Mouse (Mus musculus) kidney, postnatal 0 days (tissue): Measurements from ENCODE around the gene Map7. TPM values are rescaled to one million over a fixed set of nuclear protein-coding genes. Genes with fewer than 3 reads are reported as not detected.

ENCODE experiments used
- ATAC-seq: fragments of 200-750 bp; cut with Nextera tagmentation; replicated peaks from 2 replicates; pipeline ENCODE4 v1.8.0; 2017; ENCODE audit warnings: low read depth, moderate number of reproducible peaks, moderate TSS enrichment, moderate library complexity; ENCODE audit not compliant: low FRiP score
- DNase-seq: peaks from one replicate; pipeline ENCODE4 v3.0.0-alpha.2; 2016; ENCODE audit warnings: low spot score
- H3K27ac ChIP-seq: fragments of 300-500 bp; sonication (generic); 2 replicates; pipeline ENCODE4 v1.5.1; 2014; ENCODE audit warnings: mild to moderate bottlenecking
- H3K27me3 ChIP-seq: fragments of 300-500 bp; sonication (generic); 2 replicates; pipeline ENCODE4 v1.6.1; 2014; ENCODE audit warnings: low read length, mixed read lengths; ENCODE audit not compliant: insufficient read depth
- H3K36me3 ChIP-seq: fragments of 300-500 bp; sonication (generic); 2 replicates; pipeline ENCODE4 v1.6.1; 2014; ENCODE audit warnings: low read length, mixed read lengths; ENCODE audit not compliant: insufficient read depth
- H3K4me1 ChIP-seq: fragments of 300-500 bp; sonication (generic); replicated peaks from 2 replicates; pipeline ENCODE4 v1.6.1; 2014; ENCODE audit warnings: antibody characterized with exemption, low read length, mixed read lengths; ENCODE audit not compliant: insufficient read depth
- H3K4me2 ChIP-seq: fragments of 300-500 bp; sonication (generic); 2 replicates; pipeline ENCODE4 v1.6.1; 2014; ENCODE audit warnings: mild to moderate bottlenecking, low read length, moderate library complexity, mixed read lengths
- H3K4me3 ChIP-seq: fragments of 300-500 bp; sonication (generic); replicated peaks from 2 replicates; pipeline ENCODE4 v1.5.1; 2014; ENCODE audit warnings: low read depth, low read length
- H3K9ac ChIP-seq: fragments of 300-500 bp; sonication (generic); 2 replicates; pipeline ENCODE4 v1.6.1; 2014; ENCODE audit warnings: low read depth, low read length
- H3K9me3 ChIP-seq: fragments of 300-500 bp; sonication (generic); replicated peaks from 2 replicates; pipeline ENCODE4 v1.6.1; 2016; ENCODE audit warnings: low read length, inconsistent platforms, mixed read lengths
- CTCF ChIP-seq: IDR thresholded peaks from 2 replicates; pipeline ENCODE4 v1.5.1; 2016; ENCODE audit warnings: antibody characterized with exemption, low read depth, mild to moderate bottlenecking, moderate library complexity
- WGBS: fragments of 180-500 bp; shearing (Covaris S2); extraction: QIAGEN DNeasy Blood & Tissue Kit; methylation state at CpG from one replicate; pipeline ENCODE4 v1.1.7; 2014; 5-methylcytosine and 5-hydroxymethylcytosine counted together
- polyA plus RNA-seq: library from polyadenylated mRNA; unstranded; fragments of >200 nt; fragmentation: Nextera tagmentation; extraction: Ambion mirVana; gene quantifications from 2 replicates; pipeline ENCODE4 v1.2.1, GENCODE M21; 2015

The Map7 gene
- polyA plus RNA-seq, 1 experiment from 2014 or later, result 31.2 TPM

GRCm38 (mm10) chr10:20169927-20170604 is 21.8 kb downstream of the Map7 start:
- Histone ChIP-seq H3K4me1 (peaks cover 4% of the 10 kb centered on the region; the same call in 1 of the 2 replicates), H3K9ac (no peak overlapping the region), H3K27ac (no peak overlapping the region), H3K27me3 (no peaks in the 10 kb centered on the region), H3K4me3 (no peak overlapping the region), H3K4me2 (peak overlapping the region; percentile 37; the same call in 1 of the 2 replicates), H3K36me3 (no peaks in the 10 kb centered on the region), H3K9me3 (no peaks in the 10 kb centered on the region)
- ATAC-seq (no peak), DNase-seq (no peak)
- WGBS, result 31% methylated on average over 19 of the region's 19 CpGs
- TF ChIP-seq CTCF, result no peak

GRCm38 (mm10) chr10:20170605-20171088 is 22.4 kb downstream of the Map7 start:
- H3K9ac ChIP-seq, result no peak overlapping the region
- no peaks in the 10 kb centered on the region for H3K27me3 ChIP-seq
- peak overlapping the region; percentile 37 for H3K4me2 ChIP-seq
- DNase-seq, result peak; percentile 88
- WGBS, result 41% methylated on average over 11 of the region's 11 CpGs
- no peak overlapping the region for H3K27ac ChIP-seq
- peak; percentile 90 for TF ChIP-seq CTCF
- H3K4me1 ChIP-seq, result peaks cover 4% of the 10 kb centered on the region; the same call in 1 of the 2 replicates
- peak; percentile 93 for ATAC-seq
- no peaks in the 10 kb centered on the region for H3K9me3 ChIP-seq
- H3K36me3 ChIP-seq, result no peaks in the 10 kb centered on the region
- no peak overlapping the region for H3K4me3 ChIP-seq

- Histone ChIP-seq H3K27me3 (no peaks in the 10 kb centered on the region), H3K36me3 (no peaks in the 10 kb centered on the region), H3K9ac (no peak overlapping the region), H3K4me3 (no peak overlapping the region), H3K4me1 (peaks cover 4% of the 10 kb centered on the region; the same call in 1 of the 2 replicates), H3K9me3 (no peaks in the 10 kb centered on the region), H3K4me2 (peak overlapping the region; percentile 37), H3K27ac (peak overlapping the region; percentile 36; the same call in 1 of the 2 replicates)
- WGBS, result 34% methylated on average over 12 of the region's 12 CpGs
- no peak for ATAC-seq
- no peak for DNase-seq
- no peak for TF ChIP-seq CTCF
Measured at GRCm38 (mm10) chr10:20171209-20171608, 22.9 kb downstream of the Map7 start.

- no peaks in the 10 kb centered on the region for H3K9me3 ChIP-seq
- peaks cover 4% of the 10 kb centered on the region; the same call in 1 of the 2 replicates for H3K4me1 ChIP-seq
- ATAC-seq (no peak), DNase-seq (no peak)
- peak overlapping the region; percentile 37 for H3K4me2 ChIP-seq
- no peak for TF ChIP-seq CTCF
- peak overlapping the region; percentile 36; the same call in 1 of the 2 replicates for H3K27ac ChIP-seq
- H3K9ac ChIP-seq, result no peak overlapping the region
- H3K27me3 ChIP-seq, result no peaks in the 10 kb centered on the region
- no peaks in the 10 kb centered on the region for H3K36me3 ChIP-seq
- 41% methylated on average over 4 of the region's 4 CpGs for WGBS
- no peak overlapping the region for H3K4me3 ChIP-seq
Measured at GRCm38 (mm10) chr10:20171756-20172155, 23.5 kb downstream of the Map7 start.

GRCm38 (mm10) chr10:20173733-20174132 is 25.5 kb downstream of the Map7 start:
- Histone ChIP-seq H3K4me2 (no peak overlapping the region), H3K4me1 (peaks cover 5% of the 10 kb centered on the region; the same call in 1 of the 2 replicates), H3K9me3 (no peaks in the 10 kb centered on the region), H3K36me3 (no peaks in the 10 kb centered on the region), H3K4me3 (no peak overlapping the region), H3K27me3 (no peaks in the 10 kb centered on the region), H3K9ac (no peak overlapping the region), H3K27ac (no peak overlapping the region)
- DNase-seq, result no peak
- 45% methylated on average over 4 of the region's 4 CpGs for WGBS
- TF ChIP-seq CTCF, result no peak
- no peak for ATAC-seq

GRCm38 (mm10) chr10:20176054-20176453 is 27.8 kb downstream of the Map7 start:
- Histone ChIP-seq H3K27me3 (no peaks in the 10 kb centered on the region), H3K9me3 (no peaks in the 10 kb centered on the region), H3K4me3 (no peak overlapping the region), H3K27ac (no peak overlapping the region), H3K4me1 (peaks cover 8% of the 10 kb centered on the region; the same call in 1 of the 2 replicates), H3K36me3 (no peaks in the 10 kb centered on the region), H3K4me2 (no peak overlapping the region), H3K9ac (no peak overlapping the region)
- DNase-seq (no peak), ATAC-seq (no peak)
- no peak for TF ChIP-seq CTCF
- 65% methylated on average over 7 of the region's 7 CpGs for WGBS
